Mouse (Mus musculus) G1E (cell line): ENCODE measurements around the gene Gpr68. TPM values are rescaled to one million over a fixed set of nuclear protein-coding genes. Genes with fewer than 3 reads are reported as not detected.

ENCODE experiments used
- ATAC-seq: 2 replicates; pipeline ENCODE4 v1.8.0; 2016; ENCODE audit warnings: mild to moderate bottlenecking; ENCODE audit not compliant: insufficient number of reproducible peaks, poor library complexity, low FRiP score, severe bottlenecking; ENCODE audit errors: extremely low read depth
- DNase-seq: peaks from one replicate; pipeline ENCODE4 v3.0.0; 2012; ENCODE audit warnings: low spot score
- H3K27me3 ChIP-seq: 2 replicates; pipeline ENCODE4 v1.6.1; 2012; ENCODE audit warnings: mild to moderate bottlenecking, low read length, inconsistent platforms; ENCODE audit not compliant: insufficient read depth
- H3K36me3 ChIP-seq: replicated peaks from 2 replicates; pipeline ENCODE3; 2012; ENCODE audit warnings: mild to moderate bottlenecking, inconsistent platforms
- H3K4me1 ChIP-seq: 2 replicates; pipeline ENCODE4 v1.6.1; 2012; ENCODE audit warnings: low read depth, low read length, inconsistent platforms, mixed read lengths; ENCODE audit not compliant: insufficient read depth
- H3K4me3 ChIP-seq: 2 replicates; pipeline ENCODE4 v1.5.1; 2012; ENCODE audit warnings: low read depth, mild to moderate bottlenecking, inconsistent platforms, low read length, moderate library complexity, mixed read lengths
- H3K9me3 ChIP-seq: replicated peaks from 2 replicates; pipeline ENCODE4 v1.6.1; 2012; ENCODE audit warnings: inconsistent platforms
- CTCF ChIP-seq: IDR thresholded peaks from 2 replicates; pipeline ENCODE4 v1.5.1; 2012; ENCODE audit warnings: low read depth, low read length, inconsistent platforms, mixed read lengths
- GATA1 ChIP-seq: IDR thresholded peaks from 2 replicates; pipeline ENCODE4 v1.6.1; 2012; ENCODE audit warnings: borderline replicate concordance, low read length, inconsistent platforms, mixed read lengths
- GATA2 ChIP-seq: IDR thresholded peaks from 2 replicates; pipeline ENCODE4 v1.6.1; 2012; ENCODE audit warnings: low read depth, low read length, inconsistent platforms, borderline replicate concordance
- POLR2AphosphoS5 ChIP-seq: IDR thresholded peaks from 2 replicates; pipeline ENCODE4 v1.6.1; 2012; ENCODE audit warnings: low read depth, low read length, inconsistent platforms; ENCODE audit not compliant: insufficient replicate concordance
- TAL1 ChIP-seq: conservative IDR thresholded peaks from 2 replicates; pipeline ENCODE4 v1.6.1; 2012; ENCODE audit warnings: low read depth, low read length, inconsistent platforms, mixed read lengths
- polyA plus RNA-seq: library from polyadenylated mRNA; stranded (reverse); fragments of >175 nt; gene quantifications from 2 replicates; pipeline ENCODE4 v1.2.3, GENCODE M21; 2012
- total RNA-seq, 2 experiments: library from RNA; stranded (forward) in 1 of 2; stranded (reverse) in 1 of 2; fragments of 200-1000 nt in 1 of 2; fragments of >200 nt in 1 of 2; fragmentation: Nextera tagmentation in 1 of 2; gene quantifications; 2 replicates each; pipeline ENCODE4 v1.2.3; 2014 to 2017

Gpr68 gene
- total and polyA plus RNA-seq, 3 experiments, result 0.11 TPM; not detected in 2

GRCm38 (mm10) chr12:100903761-100904160, 4.2 kb downstream of the Gpr68 start:
- H3K36me3 ChIP-seq, result no peaks in the 10 kb centered on the region
- ATAC-seq, result no peak
- H3K9me3 ChIP-seq, result no peaks in the 10 kb centered on the region
- H3K4me3 ChIP-seq, result no peak overlapping the region
- H3K27me3 ChIP-seq, result peaks cover 58% of the 10 kb centered on the region
- no peak for DNase-seq
- no peaks in the 10 kb centered on the region for H3K4me1 ChIP-seq
- TF ChIP-seq CTCF, result no peak

GRCm38 (mm10) chr12:100901386-100901785, 6.6 kb downstream of the Gpr68 start:
- Histone ChIP-seq H3K4me1 (no peaks in the 10 kb centered on the region), H3K9me3 (no peaks in the 10 kb centered on the region), H3K27me3 (peaks cover 65% of the 10 kb centered on the region), H3K36me3 (no peaks in the 10 kb centered on the region), H3K4me3 (no peak overlapping the region)
- ATAC-seq (no peak), DNase-seq (no peak)
- TF ChIP-seq CTCF, result no peak
- TF ChIP-seq TAL1, result no peak
- TF ChIP-seq GATA1, result no peak
- TF ChIP-seq POLR2AphosphoS5, result no peak
- no peak for TF ChIP-seq GATA2

GRCm38 (mm10) chr12:100900901-100901300, 7.1 kb downstream of the Gpr68 start:
- no peak for ATAC-seq

GRCm38 (mm10) chr12:100899111-100899640, 8.8 kb downstream of the Gpr68 start:
- no peaks in the 10 kb centered on the region for H3K4me1 ChIP-seq
- no peak overlapping the region for H3K4me3 ChIP-seq
- DNase-seq (no peak), ATAC-seq (no peak)
- peaks cover 66% of the 10 kb centered on the region for H3K27me3 ChIP-seq
- H3K36me3 ChIP-seq, result no peaks in the 10 kb centered on the region
- TF ChIP-seq POLR2AphosphoS5 (no peak), GATA1 (no peak), CTCF (no peak), TAL1 (no peak), GATA2 (no peak)
- H3K9me3 ChIP-seq, result no peaks in the 10 kb centered on the region

More at GRCm38 (mm10) chr12:100900901-100901300, 7.1 kb downstream of the Gpr68 start:
- no peak overlapping the region for H3K4me3 ChIP-seq
- no peaks in the 10 kb centered on the region for H3K36me3 ChIP-seq
- H3K27me3 ChIP-seq, result peaks cover 65% of the 10 kb centered on the region
- no peak for DNase-seq
- H3K4me1 ChIP-seq, result no peaks in the 10 kb centered on the region
- no peaks in the 10 kb centered on the region for H3K9me3 ChIP-seq
- no peak for TF ChIP-seq GATA2
- no peak for TF ChIP-seq POLR2AphosphoS5
- TF ChIP-seq TAL1, result no peak
- no peak for TF ChIP-seq CTCF
- TF ChIP-seq GATA1, result no peak

GRCm38 (mm10) chr12:100897736-100898650, 10.0 kb downstream of the Gpr68 start:
- H3K36me3 ChIP-seq, result no peaks in the 10 kb centered on the region
- H3K9me3 ChIP-seq, result no peaks in the 10 kb centered on the region
- no peak for ATAC-seq
- no peaks in the 10 kb centered on the region for H3K4me1 ChIP-seq
- no peak for DNase-seq
- no peak overlapping the region for H3K4me3 ChIP-seq
- TF ChIP-seq CTCF (no peak), TAL1 (no peak), POLR2AphosphoS5 (no peak), GATA2 (no peak), GATA1 (no peak)
- peaks cover 59% of the 10 kb centered on the region for H3K27me3 ChIP-seq

GRCm38 (mm10) chr12:100896661-100897060, 11.3 kb downstream of the Gpr68 start:
- Histone ChIP-seq H3K4me1 (no peaks in the 10 kb centered on the region), H3K27me3 (peaks cover 47% of the 10 kb centered on the region), H3K4me3 (no peak overlapping the region), H3K9me3 (no peaks in the 10 kb centered on the region), H3K36me3 (no peaks in the 10 kb centered on the region)
- DNase-seq (no peak), ATAC-seq (no peak)
- TF ChIP-seq GATA2 (no peak), POLR2AphosphoS5 (no peak), TAL1 (no peak), GATA1 (no peak), CTCF (no peak)
